Mouse (Mus musculus): ENCODE data around the gene D17H6S53E.

The D17H6S53E gene

GRCm38 (mm10) chr17:35126206-35126611 lies at the start of gene D17H6S53E:
Gene D17H6S53E, plus strand, starts transcription at chr17:35126373.
- peak; percentile 87 for DNase-seq (ENCODE audit: low read depth, low spot score)

GRCm38 (mm10) chr17:35076507-35077176 lies 49.5 kb upstream of the D17H6S53E start, which contains the start of gene Ly6g6e:
Gene Ly6g6e, plus strand, starts transcription at chr17:35076902.
- no peak for DNase-seq (ENCODE audit: low read depth, low spot score)

DNA sequence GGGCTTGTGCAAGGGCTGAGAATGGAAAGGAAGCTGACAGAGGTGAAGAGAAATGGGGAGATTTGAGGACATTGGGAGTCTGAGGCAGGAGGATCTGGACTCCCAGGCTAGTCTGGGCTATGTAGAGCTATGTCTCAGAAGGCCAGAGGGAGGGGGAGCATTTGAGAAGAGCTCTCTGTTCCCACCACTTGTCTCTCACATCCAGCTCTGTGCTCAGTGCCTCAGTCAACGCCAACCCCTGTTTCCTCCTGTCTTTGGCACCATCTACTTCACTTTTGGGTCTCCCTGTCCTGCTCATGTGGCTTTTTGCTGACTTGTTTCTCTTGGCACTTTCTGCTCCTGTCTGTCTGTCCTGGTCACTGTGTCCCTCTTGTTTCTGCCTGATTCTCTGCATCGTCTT lies 48.9 kb upstream of the D17H6S53E start:
- DNase-seq (ENCODE audit: low read depth, low spot score): no peak

DNA sequence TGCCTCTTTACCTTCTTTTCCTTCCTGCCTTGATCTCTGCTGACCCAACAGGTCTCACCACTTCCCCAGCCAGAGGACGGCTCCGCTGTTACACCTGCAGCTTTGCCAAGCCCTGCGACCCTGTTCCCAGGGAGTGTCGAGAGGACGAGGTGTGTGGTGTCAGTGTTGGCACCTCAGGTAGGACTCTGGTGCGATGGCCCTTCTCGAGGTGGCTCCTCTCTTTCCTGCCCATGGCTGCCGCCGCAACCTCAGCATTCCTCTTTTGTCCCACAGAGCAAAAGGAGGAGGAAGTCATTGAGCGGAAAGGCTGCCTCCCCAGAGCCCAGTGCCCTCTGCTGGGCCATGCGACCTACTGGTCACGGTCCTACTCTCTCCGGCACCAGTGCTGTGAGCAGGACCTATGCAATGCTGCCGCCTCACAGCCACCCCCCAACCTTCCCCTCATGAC lies 48.4 kb upstream of the D17H6S53E start, which contains the start of gene Ly6g6d:
Gene Ly6g6d (minus strand): TSS at position 280 of the 448 bp plus-strand sequence.
- DNase-seq (ENCODE audit: low read depth, low spot score): no peak

DNA sequence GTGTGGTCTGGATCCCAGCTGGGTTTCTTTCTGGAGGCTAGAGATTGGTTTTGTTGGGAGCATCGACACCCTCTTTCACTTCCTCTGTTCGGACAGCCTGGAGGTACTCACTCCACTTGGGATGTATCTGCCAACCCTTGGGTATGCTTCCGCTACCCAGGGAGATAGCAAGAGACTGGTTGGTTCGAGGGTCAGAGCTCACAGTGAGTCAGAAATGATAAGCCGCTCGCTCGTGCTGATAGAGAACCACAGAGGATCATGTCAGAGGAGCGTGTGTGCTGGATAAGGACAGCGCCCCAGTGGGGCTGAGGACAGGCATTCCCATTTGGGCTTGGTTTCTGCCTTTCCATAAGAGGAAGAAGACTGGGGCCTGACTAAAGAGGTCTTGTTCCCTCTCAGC lies 46.4 kb upstream of the D17H6S53E start:
- no peak for DNase-seq (ENCODE audit: low read depth, low spot score)

DNA sequence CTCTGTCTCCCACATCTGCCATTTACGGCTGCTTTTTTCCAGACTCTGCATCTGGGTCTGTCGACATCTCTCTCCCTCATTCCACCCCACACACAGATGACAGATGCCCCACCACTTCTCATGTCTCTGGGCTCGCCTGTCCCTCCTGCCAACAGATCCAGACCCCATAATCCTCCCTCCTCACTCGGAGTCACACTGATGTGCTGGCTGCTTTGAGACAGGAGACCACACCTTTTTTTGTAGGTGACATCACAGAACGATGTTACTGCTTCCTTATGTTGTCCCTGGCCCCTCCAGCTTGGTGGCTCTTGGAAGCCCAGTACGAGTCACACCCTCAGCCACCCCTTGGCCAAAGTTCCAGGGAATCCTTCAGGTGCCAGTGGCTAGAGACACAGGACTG lies 45.9 kb upstream of the D17H6S53E start:
- DNase-seq (ENCODE audit: low read depth, low spot score): no peak

GRCm38 (mm10) chr17:35080710-35081109 lies 45.5 kb upstream of the D17H6S53E start:
- DNase-seq (ENCODE audit: low read depth, low spot score): no peak

GRCm38 (mm10) chr17:35082841-35083576 lies 43.2 kb upstream of the D17H6S53E start:
- DNase-seq (ENCODE audit: low read depth, low spot score): no peak

DNA sequence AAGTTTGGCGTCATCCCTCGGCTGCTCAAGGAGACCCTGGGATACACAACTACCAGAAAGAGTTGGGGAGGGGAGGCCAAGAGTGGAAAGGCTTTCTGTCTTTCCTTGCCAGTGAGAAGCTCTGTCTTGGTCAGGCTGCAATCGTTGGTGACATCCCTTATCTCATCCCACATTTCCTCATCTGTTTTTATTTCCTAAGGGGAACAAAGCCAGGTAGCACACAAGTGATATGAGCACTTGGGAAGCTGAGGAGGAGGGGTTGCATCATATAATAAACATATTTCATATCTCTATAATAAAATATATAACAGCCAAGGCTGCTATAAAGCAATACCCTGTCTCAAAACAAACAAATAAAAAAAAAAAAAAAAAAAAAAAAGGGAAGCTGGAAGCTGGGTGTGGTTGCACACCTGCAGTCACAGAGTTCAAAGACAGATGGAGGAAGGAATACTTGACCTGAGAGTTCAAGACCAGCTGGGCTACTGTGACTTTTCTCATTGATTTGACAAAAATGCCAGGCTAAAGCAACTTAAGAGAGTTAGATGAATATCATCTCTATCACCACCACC lies 42.2 kb upstream of the D17H6S53E start:
- peak; percentile 11 for DNase-seq (ENCODE audit: low read depth, low spot score)

- no peak for DNase-seq (ENCODE audit: low read depth, low spot score)
Measured at GRCm38 (mm10) chr17:35085208-35085865, 40.8 kb upstream of the D17H6S53E start, which contains the start of gene Ly6g6f. Gene Ly6g6f, minus strand, starts transcription at chr17:35085610.

GRCm38 (mm10) chr17:35088151-35088550 lies 38.0 kb upstream of the D17H6S53E start:
- DNase-seq (ENCODE audit: low read depth, low spot score): peak; percentile 45

DNA sequence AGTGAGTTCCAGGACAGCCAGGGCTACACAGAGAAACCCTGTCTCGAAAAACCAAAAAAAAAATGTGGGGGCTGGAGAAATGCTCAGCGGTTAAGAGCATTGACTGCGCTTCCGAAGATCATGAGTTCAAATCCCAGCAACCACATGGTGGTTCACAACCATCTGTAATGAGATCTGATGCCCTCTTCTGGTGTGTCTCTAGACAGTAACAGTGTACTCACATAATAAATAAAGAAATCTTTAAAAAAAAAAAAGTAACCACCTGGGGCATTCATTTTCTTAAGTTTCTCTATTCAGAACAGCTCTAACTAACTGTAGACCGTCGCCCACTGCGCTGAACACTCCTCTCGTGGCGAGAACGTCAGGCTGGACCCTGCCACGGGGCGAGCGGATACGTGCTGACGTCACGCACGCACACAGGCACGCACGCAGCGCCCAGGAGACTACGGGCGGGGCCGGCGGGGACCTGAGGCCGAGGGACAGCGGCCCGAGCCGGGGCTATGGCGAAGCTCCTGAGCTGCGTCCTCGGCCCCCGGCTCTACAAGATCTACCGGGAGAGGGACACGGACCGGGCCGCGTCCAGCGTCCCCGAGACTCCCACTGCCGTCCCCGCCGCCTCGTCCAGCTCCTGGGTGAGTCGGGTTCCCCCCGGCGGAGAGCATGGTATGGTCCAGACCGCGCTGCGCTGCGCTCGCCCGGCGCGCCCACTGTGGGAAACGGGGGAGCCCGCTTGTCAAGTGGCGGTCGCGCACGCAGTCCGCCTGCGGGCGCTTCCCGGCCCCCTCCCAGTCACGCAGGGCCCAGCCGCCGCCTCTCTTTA lies 37.1 kb upstream of the D17H6S53E start, which contains the start of gene Abhd16a:
Gene Abhd16a (plus strand): TSS at position 439 of the 820 bp plus-strand sequence.
- DNase-seq (ENCODE audit: low read depth, low spot score): peak; percentile 98

DNA sequence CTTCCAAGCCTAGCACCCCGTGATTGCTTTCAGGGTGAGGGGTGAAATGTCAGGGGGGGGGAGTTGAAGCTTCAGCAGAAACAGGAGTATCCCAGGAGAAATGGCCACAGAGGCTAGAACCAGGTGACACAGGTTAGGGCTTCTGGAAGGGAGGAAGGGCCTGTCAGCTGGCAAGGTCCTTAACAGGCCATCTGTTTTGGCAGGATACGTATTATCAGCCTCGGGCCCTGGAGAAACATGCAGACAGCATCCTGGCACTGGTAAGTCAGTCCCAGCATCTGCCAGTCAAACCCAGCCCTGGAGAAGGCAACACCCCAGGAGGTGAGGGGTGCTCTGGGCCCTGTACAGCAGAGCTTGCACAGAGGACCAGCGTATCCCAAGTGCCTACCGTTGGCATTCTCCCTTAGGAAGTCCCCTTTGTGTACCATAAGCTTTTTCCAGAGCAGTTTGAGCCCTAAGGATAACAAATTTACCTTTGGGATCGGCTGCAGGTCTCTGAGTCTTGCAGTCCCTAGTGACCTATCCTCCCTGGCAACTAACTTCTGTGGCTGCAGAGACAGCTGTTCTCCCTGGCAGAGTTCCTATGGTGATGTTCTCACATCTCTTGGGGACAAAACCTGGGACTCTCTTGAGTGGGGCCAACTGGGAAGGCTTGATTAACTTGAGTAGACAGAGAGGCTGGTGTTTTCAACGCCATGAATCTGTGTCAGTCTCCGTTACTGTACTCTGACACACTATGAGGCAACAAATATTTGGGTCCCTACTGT lies 35.8 kb upstream of the D17H6S53E start:
- DNase-seq (ENCODE audit: low read depth, low spot score): peak; percentile 23

DNA sequence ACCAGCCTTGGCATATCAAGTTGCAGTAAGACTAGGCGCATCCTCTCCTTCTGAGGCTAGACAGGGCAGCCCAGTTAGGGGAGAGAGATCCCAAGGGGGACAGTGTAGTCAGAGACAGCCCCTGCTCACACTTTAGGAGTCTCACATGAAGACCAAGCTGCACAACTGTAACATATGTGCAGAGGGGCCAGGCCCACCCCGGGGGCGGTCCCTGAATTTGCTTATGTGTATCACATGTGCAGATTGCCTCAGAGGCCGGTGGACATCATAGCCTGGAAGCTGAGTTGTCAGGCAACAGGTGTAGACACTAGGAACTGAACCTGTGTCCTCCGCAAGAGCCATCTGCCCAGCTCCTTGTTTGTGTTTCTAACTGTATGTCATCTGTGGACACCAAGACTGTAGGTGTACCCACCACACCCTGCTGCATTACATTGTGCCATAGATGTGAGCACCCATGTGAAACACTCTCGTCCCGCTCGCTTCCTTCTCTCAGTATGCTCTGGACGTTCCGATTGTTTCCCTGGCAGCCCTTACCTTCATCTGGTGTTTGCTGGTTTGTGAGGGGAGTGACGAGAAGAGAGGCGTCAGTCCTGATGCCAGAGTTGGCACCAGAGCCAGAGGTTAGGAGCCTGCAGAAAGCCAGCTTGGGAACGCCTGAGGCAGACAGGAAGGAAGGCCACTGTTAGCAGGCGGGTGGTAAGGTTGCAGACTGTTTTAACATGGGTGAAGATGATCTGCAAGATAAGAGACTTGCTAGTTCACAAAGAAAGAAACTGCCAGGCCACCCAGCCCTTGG lies 33.6 kb upstream of the D17H6S53E start:
- DNase-seq (ENCODE audit: low read depth, low spot score): no peak

- DNase-seq (ENCODE audit: low read depth, low spot score): no peak
Measured at GRCm38 (mm10) chr17:35094475-35095365, 31.5 kb upstream of the D17H6S53E start.

DNA sequence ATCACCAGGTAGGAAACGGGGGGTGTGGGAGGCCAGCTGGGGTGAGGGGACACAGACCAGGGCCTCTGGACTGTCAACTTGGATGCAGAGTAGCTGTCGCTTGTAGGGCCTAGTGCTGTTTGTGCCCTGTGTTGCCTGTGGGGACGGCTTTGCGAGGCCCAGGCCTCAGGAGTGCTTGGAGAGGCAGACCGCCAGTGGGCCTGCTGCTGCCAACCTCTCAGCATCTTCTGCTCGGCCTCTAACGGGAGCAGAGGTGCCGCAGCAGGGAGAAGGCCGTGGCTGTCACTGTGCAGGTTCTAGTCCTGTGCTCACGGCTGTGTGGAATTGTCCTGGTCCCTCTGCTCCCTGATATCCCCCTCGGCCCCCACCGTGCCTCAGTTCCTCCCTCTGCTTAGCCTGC lies 29.6 kb upstream of the D17H6S53E start:
- no peak for DNase-seq (ENCODE audit: low read depth, low spot score)

DNA sequence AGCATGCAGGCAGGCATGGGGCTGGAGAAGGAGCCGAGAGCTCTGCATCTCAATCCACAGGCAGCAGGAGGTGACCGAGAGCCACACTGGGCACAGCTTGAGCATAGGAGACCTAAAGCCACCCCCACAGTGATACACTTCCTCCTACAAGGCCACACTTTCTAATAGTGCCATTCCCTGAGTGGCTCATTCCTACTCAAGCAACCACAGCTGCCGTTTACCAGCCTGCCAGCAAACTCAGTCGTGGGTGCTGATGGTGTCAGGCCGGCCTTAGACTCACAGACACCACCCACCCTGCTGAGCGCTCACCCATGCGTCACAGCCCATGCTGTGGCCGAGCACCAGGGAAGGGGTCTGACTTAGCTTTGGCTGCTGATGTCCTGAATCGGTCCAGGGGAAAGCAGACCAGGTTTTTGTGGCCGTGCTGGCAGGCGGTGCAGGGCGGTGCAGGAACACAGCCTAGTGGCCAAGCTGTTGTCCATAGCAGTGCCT lies 29.0 kb upstream of the D17H6S53E start:
- no peak for DNase-seq (ENCODE audit: low read depth, low spot score)

DNA sequence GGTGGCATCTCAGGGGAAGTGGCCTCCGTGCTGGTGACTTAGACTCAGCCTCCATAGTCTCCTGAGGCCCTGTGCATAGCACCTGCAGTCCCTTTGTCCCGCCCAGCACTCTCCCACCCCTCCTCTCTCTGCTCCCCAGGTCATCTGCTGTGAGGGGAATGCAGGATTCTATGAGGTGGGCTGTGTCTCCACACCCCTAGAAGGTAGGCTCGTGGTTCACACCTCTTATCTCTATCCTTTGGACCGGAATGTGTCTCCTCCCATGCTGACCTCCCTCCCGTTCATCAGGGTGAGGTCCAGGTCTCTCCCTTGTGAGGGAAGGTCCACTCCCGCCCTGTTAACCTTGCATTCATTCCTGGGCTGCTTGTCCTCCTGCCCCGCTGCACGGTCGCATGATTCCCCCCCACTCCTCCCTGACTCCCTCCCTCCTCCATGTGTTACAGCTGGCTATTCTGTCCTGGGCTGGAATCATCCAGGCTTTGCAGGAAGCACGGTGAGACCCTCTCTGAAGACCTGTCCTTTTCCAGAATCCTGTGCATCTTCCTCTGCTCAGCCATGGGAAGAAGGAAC lies 25.9 kb upstream of the D17H6S53E start:
- DNase-seq (ENCODE audit: low read depth, low spot score): no peak

Data from A20 (cell line).